Comparison of ENCODE assay signal across 7 mouse cellular contexts in genomic region chr6:38875258-38876070, GRCm38 (mm10). TPM values are rescaled to one million over a fixed set of nuclear protein-coding genes. Genes with fewer than 3 reads are reported as not detected.
DNase-seq lines count a peak whose midpoint lies in the region; ATAC-seq lines count a peak whose summit lies in the region.

TSS of gene Tbxas1 (plus strand) at chr6:38875404.

- no peaks in the 10 kb centered on the region for H3K27me3 ChIP-seq in intestine, embryonic 14.5 days (replicated peaks; ENCODE audit: control insufficient read depth, insufficient read depth, low read length)
- H3K27me3 ChIP-seq in limb, embryonic 12.5 days = 0 out of 2 replicates have a peak, but pooled peaks cover 7% of the 10 kb centered on the region
- no peaks in the 10 kb centered on the region for H3K27me3 ChIP-seq in midbrain, embryonic 14.5 days (ENCODE audit: control insufficient read depth, insufficient read depth, low read length)

- peak within 1 kb of the TSS; percentile 64 for H3K4me2 ChIP-seq in intestine, embryonic 14.5 days (ENCODE audit: low read length)
- peak within 1 kb of the TSS; percentile 59 for H3K4me2 ChIP-seq in limb, embryonic 12.5 days
- peak within 1 kb of the TSS; percentile 64 for H3K4me2 ChIP-seq in midbrain, embryonic 14.5 days (ENCODE audit: low read length)

- no peaks in the 10 kb centered on the region for H3K9me3 ChIP-seq in intestine, embryonic 14.5 days (ENCODE audit: control insufficient read depth, low read length)
- no peaks in the 10 kb centered on the region for H3K9me3 ChIP-seq in limb, embryonic 12.5 days
- no peaks in the 10 kb centered on the region for H3K9me3 ChIP-seq in midbrain, embryonic 14.5 days (ENCODE audit: control insufficient read depth, low read length)

- H3K36me3 ChIP-seq in intestine, embryonic 14.5 days (ENCODE audit: control insufficient read depth, insufficient read depth, low read length) = peaks cover 7% of the 10 kb centered on the region; the same call in 1 of the 2 replicates
- peaks cover 8% of the 10 kb centered on the region; the same call in 1 of the 2 replicates for H3K36me3 ChIP-seq in limb, embryonic 12.5 days
- no peaks in the 10 kb centered on the region for H3K36me3 ChIP-seq in midbrain, embryonic 14.5 days (ENCODE audit: control insufficient read depth, insufficient read depth, low read length)

- no peak for ATAC-seq in common myeloid progenitor, adult 5-6 weeks (replicated peaks; ENCODE audit: low read depth, poor library complexity, severe bottlenecking)
- peak; percentile 73 for ATAC-seq in intestine, embryonic 14.5 days (replicated peaks; ENCODE audit: low FRiP score, low TSS enrichment, low read depth)
- ATAC-seq in limb, embryonic 12.5 days (ENCODE audit: insufficient number of reproducible peaks, insufficient read depth, low FRiP score, low TSS enrichment, low read depth) = no peak; the same call in none of the 2 replicates
- ATAC-seq in midbrain, embryonic 14.5 days (ENCODE audit: low FRiP score, low TSS enrichment) = peak; percentile 72; the same call in 1 of the 2 replicates

- H3K27ac ChIP-seq in intestine, embryonic 14.5 days (ENCODE audit: low read depth) = peak within 1 kb of the TSS; percentile 95
- peak within 1 kb of the TSS; percentile 98 for H3K27ac ChIP-seq in limb, embryonic 12.5 days
- peak within 1 kb of the TSS; percentile 97 for H3K27ac ChIP-seq in midbrain, embryonic 14.5 days (replicated peaks; ENCODE audit: low read depth, low read length)

- H3K4me1 ChIP-seq in intestine, embryonic 14.5 days (replicated peaks; ENCODE audit: control insufficient read depth, insufficient read depth, low read length) = peaks cover 23% of the 10 kb centered on the region; the same call in 1 of the 2 replicates
- H3K4me1 ChIP-seq in limb, embryonic 12.5 days (replicated peaks) = peaks cover 29% of the 10 kb centered on the region
- peaks cover 29% of the 10 kb centered on the region for H3K4me1 ChIP-seq in midbrain, embryonic 14.5 days (ENCODE audit: control insufficient read depth, insufficient read depth, low read length)

- DNase-seq in adrenal gland, adult (ENCODE audit: inconsistent age in 2 of 2, low spot score in 1 of 2) = peak; percentile 67 to 86
- peak; percentile 61 for DNase-seq in gastrocnemius, postnatal 10 days
- DNase-seq in intestine, embryonic 14.5 days (ENCODE audit: low spot score) = peak; percentile 79
- DNase-seq in midbrain, embryonic 14.5 days = peak; percentile 82
- peak; percentile 26 to 45 for DNase-seq in spleen, postnatal 14 days (ENCODE audit: low spot score in 2 of 2)

- H3K9ac ChIP-seq in intestine, embryonic 14.5 days (ENCODE audit: low read length) = peak within 1 kb of the TSS; percentile 99
- peak within 1 kb of the TSS; percentile 99 for H3K9ac ChIP-seq in limb, embryonic 12.5 days (replicated peaks)
- peak within 1 kb of the TSS; percentile 100 for H3K9ac ChIP-seq in midbrain, embryonic 14.5 days (replicated peaks; ENCODE audit: low read length)

- WGBS in intestine, embryonic 14.5 days = under 1% methylated on average over 65 of the region's 77 CpGs
- 1% methylated on average over 74 of the region's 77 CpGs for WGBS in limb, embryonic 12.5 days
- WGBS in midbrain, embryonic 14.5 days = under 1% methylated on average over 70 of the region's 77 CpGs

- peak within 1 kb of the TSS; percentile 87 for H3K4me3 ChIP-seq in intestine, embryonic 14.5 days (ENCODE audit: low read depth, low read length)
- H3K4me3 ChIP-seq in limb, embryonic 12.5 days (replicated peaks) = peak within 1 kb of the TSS; percentile 99
- H3K4me3 ChIP-seq in midbrain, embryonic 14.5 days (replicated peaks; ENCODE audit: low read depth, low read length) = peak within 1 kb of the TSS; percentile 97

RNA-seq across cellular contexts. Expression of gene Tbxas1, which starts in this region (rescaled TPM):
- total RNA-seq in common myeloid progenitor, adult 5-6 weeks (2017) = 23.1 and 33.0 TPM in 2 replicates
- 1 to 10 TPM in 1 of 2 experiments, under 1 TPM in 1; 0.92 to 1.9 TPM for total RNA-seq in gastrocnemius, postnatal 10 days (2021)
- polyA plus RNA-seq in intestine, embryonic 14.5 days (2014; fragmentation: Nextera tagmentation; extraction: Ambion mirVana) = 2.1 and 2.4 TPM in 2 replicates
- polyA plus RNA-seq in limb, embryonic 12.5 days (2016; fragmentation: Nextera tagmentation; extraction: Ambion mirVana) = 1.1 and 1.2 TPM in 2 replicates
- 0.69 and 1.6 TPM in 2 replicates for polyA plus RNA-seq in midbrain, embryonic 14.5 days (2014; fragmentation: Nextera tagmentation; extraction: Ambion mirVana)

Comparison
In these comparisons a context has a peak if more than half of its experiments do, and no peak if none do; other contexts are left out.
1. ATAC-seq: peak in intestine, embryonic 14.5 days (single experiment) and midbrain, embryonic 14.5 days (single experiment); none in common myeloid progenitor, adult 5-6 weeks (single experiment) and limb, embryonic 12.5 days (single experiment).
2. Peak in every context shown above with its lines, with median percentiles within 50 percentile points of each other: DNase-seq, H3K27ac ChIP-seq, H3K4me2 ChIP-seq, H3K4me3 ChIP-seq and H3K9ac ChIP-seq.